Mouse (Mus musculus) left cerebral cortex, postnatal 14 days (tissue): ENCODE results near the gene Polr3a. TPM values are rescaled to one million over a fixed set of nuclear protein-coding genes. Genes with fewer than 3 reads are reported as not detected.
A peak's percentile ranks its signal among the peaks of the same experiment; 100 is the strongest.

ENCODE experiments used
- DNase-seq, 2 experiments: peaks; one replicate each; pipeline ENCODE4 v3.0.0; 2021 to 2022; ENCODE audit warnings: low spot score in 2 of 2, mixed read lengths in 1 of 2
- intact Hi-C: fragments of 180-260 bp; cut with DNase I; formaldehyde crosslinking; loops from one replicate; pipeline ENCODE4 v1.15.1; 2025
- long read RNA-seq, 2 experiments: library from polyadenylated mRNA; stranded (forward); transcript quantifications; one replicate each; pipeline ENCODE4 v2.0.0; 2021
- total RNA-seq, 2 experiments: library from RNA; stranded (reverse); gene quantifications; 2 replicates each; pipeline ENCODE4 v1.2.3; 2021

The Polr3a gene
- total RNA-seq = 10 to 100 TPM; 31.7 to 36.2 TPM
- long read RNA-seq, experiment 1, full-length matches to known transcripts = 14 of 26 reads
- long read RNA-seq, experiment 1, partial matches to known transcripts = 7 of 26 reads
- long read RNA-seq, experiment 1, other reads (novel, unspliced or antisense) = 5 of 26 reads
- long read RNA-seq, experiment 2, full-length matches to known transcripts = 16 of 27 reads
- long read RNA-seq, experiment 2, partial matches to known transcripts = 6 of 27 reads
- long read RNA-seq, experiment 2, other reads (novel, unspliced or antisense) = 5 of 27 reads

DNA sequence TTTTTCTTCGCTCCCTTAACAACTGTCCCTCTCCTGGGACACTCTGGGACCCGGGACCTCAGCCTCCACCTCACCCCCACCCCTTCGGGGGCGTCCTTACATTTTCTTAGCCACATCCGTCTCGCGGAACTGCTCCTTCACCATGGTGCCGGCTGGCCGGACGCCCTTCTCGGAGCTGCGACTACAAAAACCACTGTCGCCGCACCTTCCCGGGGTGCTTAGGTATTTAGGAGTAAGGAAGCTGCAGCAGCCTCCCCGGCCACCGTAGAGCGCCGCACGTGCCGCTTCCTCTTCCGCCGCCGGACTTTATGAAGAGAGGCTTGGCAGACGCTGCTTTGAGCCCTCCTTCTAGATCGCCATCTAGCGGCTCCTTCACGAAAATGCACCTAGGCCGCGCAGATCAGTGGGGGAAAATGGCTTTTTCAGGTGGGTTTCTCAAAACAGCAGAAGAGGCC lies at the start of gene Polr3a, which contains the start of gene Rps24:
Gene Polr3a (minus strand): TSS at position 286 of the 455 bp plus-strand sequence.
Gene Rps24 (plus strand): TSS at position 353 of the 455 bp plus-strand sequence.
- peak; percentile 93 to 95 for DNase-seq
- intact Hi-C loops = loop anchor here (5.0 to 10.0 kb wide), 2 partner anchors 174 to 312 kb away; no protein-coding TSS in a partner anchor

- no peak for DNase-seq
- intact Hi-C loops = no loop called here
These were observed 48.1 kb upstream of the Polr3a start for GRCm38 (mm10) chr14:24534865-24535545.

GRCm38 (mm10) chr14:24530228-24530627 lies 43.4 kb upstream of the Polr3a start:
- no peak for DNase-seq
- intact Hi-C loops = no loop called here

DNA sequence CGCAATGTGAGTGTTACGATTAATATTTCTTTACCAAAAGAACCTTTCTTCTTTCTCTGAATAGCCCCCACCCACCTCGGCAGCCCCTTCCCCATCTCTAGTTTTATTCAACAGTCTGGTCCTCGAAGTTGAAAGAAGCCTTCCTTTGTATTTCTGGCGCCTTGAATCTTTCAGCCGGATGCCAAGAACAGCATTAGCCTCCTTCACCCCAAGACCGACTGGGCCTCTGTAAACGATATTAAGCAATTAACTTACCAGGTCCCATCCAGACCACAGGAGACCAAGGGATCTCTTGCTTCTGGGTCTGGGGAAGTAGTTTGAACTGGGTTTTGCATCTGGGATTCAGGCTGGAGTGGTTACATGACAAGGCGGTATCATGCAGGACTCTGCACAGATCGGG lies 39.6 kb upstream of the Polr3a start:
- DNase-seq = no peak
- intact Hi-C loops = no loop called here

DNA sequence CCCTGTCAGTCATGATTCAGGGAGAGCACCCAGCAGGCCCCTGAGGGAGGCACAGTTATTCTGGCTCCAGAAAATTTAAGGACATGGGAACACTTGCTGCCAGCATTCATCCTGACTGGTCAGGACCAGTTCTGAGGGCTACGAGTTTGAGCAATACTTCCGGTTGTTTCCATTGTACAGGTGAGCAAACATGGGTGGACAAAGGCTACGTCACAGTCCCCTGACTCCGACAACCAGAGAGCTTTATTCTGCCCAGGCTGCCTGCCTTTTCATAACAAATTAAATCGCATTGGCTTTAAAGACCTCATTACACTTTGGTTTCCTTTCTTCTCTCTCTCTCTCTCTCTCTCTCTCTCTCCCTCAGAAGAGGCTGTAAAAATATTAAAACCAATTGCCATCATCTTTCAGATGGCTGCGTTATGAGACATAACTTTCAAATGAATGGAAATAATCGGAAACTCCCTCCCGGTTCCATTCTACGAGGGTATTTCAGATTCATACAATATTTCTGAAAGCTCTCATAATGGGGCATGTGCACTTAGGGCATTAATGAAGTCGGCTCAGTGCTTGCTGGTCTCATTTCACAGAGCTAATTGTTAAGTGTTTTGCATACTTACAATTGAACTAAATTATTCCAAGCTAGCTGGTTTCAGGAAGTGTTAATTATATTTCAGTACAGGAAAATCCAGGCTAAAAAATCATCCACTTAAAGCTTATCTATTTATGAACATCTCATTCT lies 39.0 kb upstream of the Polr3a start:
- intact Hi-C loops = no loop called here
- no peak for DNase-seq

DNA sequence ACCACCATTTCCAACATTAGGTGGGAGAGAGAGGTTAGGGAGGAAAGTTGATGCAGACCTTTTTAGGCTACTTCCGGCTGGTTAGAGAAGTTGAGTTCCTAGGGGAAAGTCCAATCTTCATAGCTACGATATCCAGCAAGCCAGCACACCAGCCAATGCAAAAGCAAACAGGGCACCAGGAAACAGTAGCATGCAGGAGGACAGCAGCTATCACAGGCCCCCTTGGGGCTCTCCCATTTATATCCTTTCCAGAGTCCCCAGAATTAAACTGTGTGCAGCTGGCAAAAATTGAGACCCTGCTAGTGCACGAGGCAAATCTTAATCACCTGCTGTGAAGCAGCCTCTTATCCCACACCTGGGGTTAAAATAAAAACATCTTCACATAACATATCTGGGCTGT lies 38.3 kb upstream of the Polr3a start:
- intact Hi-C loops = no loop called here
- no peak for DNase-seq

DNA sequence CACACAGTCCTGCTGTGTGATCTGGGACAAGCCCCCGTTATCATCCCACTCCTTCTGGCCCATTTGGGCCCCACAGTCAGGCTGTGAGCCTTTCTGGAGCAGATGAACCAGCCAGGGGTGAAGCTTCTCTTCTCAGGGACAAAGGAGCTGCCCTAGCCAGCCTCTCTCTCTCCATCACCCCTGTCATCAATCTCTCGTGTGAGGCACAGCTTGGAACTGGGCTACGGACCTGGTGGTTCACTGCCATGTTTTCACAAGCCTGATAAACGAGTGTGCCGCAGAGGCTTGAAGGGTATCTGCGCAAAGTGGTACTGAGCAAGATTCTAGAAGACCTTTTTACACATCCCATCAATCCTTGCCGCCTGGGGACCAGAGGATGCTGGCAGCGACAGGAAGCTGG lies 34.7 kb upstream of the Polr3a start:
- intact Hi-C loops = no loop called here
- no peak for DNase-seq

DNA sequence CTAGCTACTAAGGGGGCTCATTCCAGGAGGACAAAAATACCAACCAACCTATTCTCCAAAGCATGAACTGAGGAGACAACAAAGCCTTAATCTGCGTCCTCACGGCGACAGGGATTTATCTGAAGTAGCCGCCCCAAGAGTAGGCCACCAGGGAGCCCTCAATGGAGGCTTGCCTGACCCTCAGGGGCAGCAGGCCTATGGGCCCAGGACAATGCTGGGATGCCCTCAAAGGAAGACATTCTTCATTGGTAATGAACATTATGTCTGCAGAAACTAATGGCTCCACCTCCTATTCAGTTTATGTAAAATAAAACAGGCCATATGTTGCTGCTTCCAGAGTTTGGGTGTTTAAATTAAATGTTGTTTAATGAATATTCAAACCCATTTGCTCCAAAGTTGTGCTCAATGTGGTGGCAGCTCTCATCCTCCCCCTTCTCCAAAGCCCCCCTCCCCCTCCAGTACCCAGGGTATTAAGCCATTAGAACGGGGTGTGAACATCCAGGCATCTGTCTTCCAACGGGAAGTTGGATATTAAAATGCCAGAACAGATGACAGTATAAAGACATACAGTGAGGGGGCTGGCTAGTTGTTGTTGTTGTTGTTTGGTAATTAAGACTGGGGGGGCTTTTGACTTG lies 25.8 kb upstream of the Polr3a start:
- intact Hi-C loops = no loop called here
- DNase-seq = no peak

- no peak for DNase-seq
- intact Hi-C loops = no loop called here
These were observed 23.8 kb upstream of the Polr3a start for GRCm38 (mm10) chr14:24510679-24511078.

DNA sequence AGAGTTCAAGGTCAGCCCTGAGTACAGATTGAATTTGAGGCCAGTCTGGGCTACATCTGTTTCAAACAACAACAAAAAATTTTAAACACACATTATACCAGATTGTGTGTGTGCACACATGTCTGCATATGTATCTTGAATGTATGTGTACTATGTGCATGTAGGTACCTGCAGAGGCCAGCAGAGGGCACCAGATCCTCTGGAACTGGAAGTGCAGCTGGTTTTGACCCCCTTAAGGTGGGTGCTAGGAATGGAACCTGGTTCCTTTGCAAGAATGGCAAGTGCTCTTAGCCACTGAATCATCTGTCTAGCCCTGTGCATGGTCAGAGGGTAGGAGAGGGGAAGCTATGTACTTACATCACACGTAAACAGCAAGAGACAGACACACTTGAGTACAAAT lies 23.4 kb upstream of the Polr3a start:
- no peak for DNase-seq
- intact Hi-C loops = no loop called here

- DNase-seq = no peak
- intact Hi-C loops = loop anchor here (5.0 to 10.0 kb wide), 2 partner anchors 33 to 255 kb away; no protein-coding TSS in a partner anchor
These were observed 22.7 kb upstream of the Polr3a start for GRCm38 (mm10) chr14:24509557-24509956.

DNA sequence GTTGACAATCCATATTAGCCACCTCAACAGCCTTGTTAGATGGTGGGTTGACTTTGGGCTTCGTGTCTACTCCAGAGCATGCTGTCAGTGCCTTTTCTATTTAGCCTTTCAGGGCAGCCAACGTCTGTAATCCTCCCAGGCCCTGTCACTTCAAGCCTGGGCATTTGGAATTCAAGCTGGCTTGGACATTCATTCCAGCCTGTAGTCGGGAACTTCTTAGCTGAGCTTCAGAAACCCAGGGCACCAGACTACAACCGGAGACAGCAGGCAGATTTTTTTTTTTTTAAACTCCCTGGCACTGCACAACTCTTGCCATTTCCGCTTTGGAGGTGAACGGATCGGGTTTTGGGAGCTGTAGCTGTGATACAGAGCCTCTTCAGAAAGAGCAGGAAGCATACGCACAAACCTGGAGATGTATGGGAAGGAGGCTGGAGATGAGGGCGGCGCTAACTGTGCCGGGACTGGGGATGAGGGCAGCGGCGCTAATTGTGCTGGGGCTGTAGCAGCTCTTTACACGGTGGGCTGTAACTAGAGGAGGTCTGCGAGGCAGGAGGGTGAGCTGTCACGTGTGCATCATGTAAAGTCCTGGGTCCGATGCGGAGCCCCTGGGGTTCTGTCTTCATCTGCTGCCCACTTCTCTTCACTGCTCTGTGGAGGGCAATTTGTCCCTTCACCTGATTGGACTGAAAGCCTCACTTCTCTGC lies 21.4 kb upstream of the Polr3a start:
- no peak for DNase-seq
- intact Hi-C loops = loop anchor here (5.0 to 10.0 kb wide), 2 partner anchors 34 to 257 kb away; no protein-coding TSS in a partner anchor

GRCm38 (mm10) chr14:24507452-24508069 lies 20.7 kb upstream of the Polr3a start:
- intact Hi-C loops = loop anchor here (5.0 to 10.0 kb wide), 2 partner anchors 35 to 257 kb away; no protein-coding TSS in a partner anchor
- no peak for DNase-seq

DNA sequence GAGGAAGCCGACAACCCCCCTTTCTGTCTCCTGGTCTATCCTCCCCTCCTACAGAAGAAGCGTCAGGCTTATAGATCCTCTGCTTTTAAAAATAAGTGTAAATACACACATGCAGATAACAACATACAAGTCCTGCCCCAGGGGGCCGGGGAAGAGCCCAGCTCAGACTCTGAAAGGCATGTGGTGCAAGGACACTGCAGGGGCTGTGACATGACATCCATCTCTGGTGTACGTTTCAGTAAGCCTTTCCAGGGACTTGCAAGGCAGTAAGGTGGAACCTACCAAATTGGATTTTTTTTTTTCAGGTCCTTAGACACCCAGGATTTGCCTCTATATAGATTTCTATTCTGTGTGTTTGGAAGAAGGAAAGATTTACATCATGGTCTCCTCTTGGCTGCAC lies 14.4 kb upstream of the Polr3a start:
- DNase-seq = no peak
- intact Hi-C loops = loop anchor here (2.0 to 10.0 kb wide), 3 partner anchors 150 to 1064 kb away; no protein-coding TSS in a partner anchor

- DNase-seq = no peak
- intact Hi-C loops = loop anchor here (2.0 to 10.0 kb wide), 3 partner anchors 150 to 1064 kb away; no protein-coding TSS in a partner anchor
These were observed 14.0 kb upstream of the Polr3a start for GRCm38 (mm10) chr14:24500845-24501186.

DNA sequence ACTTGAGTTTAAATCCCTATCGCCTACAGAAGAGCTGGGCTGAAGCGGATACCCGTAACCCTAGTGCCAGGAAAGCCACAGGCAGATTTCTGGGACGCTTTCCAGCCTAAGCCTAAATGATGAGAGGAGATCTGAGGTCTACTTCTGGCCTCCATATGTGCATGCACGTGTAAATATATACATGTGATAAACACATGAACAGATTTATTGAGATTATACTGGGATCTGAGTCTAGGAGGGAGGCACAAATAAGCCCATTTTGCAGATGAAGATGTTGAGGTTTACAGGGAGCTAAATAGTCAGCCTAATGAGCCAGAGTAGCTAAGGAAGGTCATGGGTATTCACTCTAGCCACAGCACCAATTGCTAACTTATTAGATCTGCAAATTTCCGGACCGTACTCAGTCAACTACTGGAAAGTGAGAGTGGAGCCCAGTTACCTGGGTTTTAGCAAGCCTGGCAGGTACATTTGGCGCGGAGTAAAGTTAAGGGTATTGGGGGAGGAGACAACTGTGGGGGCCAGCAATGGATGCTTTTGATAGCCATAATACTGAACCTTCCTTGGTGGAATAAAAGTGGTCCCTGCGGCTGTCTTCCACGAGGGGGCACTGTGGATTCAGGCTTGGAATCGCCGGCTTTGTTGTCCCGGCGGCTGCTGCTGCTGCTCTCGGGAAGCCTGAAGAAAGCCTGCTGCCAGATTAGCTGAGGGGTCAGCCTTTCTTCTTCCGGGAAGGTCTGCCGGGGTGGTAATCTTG lies 13.4 kb upstream of the Polr3a start:
- peak; percentile 85 to 89 for DNase-seq
- intact Hi-C loops = loop anchor here (2.0 to 10.0 kb wide), 3 partner anchors 151 to 1065 kb away; no protein-coding TSS in a partner anchor

DNA sequence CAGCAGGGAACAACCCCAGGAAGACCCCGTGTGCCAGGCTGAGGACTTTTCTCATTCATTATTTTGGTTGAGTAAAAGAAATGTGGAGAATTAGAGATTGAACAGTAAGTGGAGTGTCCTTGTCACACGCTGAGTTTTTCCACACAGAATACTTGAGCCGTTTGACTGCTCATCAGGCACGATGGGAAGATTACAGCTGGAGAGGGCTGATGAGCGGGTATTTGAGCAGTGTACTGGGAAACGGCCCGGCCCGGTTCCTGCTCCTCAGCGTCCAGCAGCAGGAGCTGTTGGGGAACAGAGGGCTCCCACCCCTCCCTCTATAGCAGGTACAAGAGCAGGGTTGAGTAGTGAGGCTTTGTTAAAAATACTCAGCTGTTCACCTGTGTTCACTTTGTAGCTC lies 12.6 kb upstream of the Polr3a start:
- intact Hi-C loops = loop anchor here (5.0 to 10.0 kb wide), 2 partner anchors 875 to 1203 kb away; no protein-coding TSS in a partner anchor
- no peak for DNase-seq
